ENCODE assay signal across 16 mouse cellular contexts in genomic region chr12:92915203-92915602, GRCm38 (mm10).
"Had no signal": no experiment of that assay in that cellular context is flagged by ENCODE, and none has a peak within 500 bp of the region (broad histone marks: within the 10 kb centered on the region; RNA-seq: fewer than 3 reads in every experiment).

No protein-coding gene starts in this region.

- H3K9me3 ChIP-seq: midbrain, embryonic 10.5 days; midbrain, embryonic 12.5 days; neural tube, embryonic 12.5 days; stomach, embryonic 15.5 days had no signal

- H3K36me3 ChIP-seq: midbrain, embryonic 10.5 days; midbrain, embryonic 12.5 days; neural tube, embryonic 12.5 days; stomach, embryonic 15.5 days had no signal

- H3K4me3 ChIP-seq: midbrain, embryonic 10.5 days; midbrain, embryonic 12.5 days; myocyte; neural tube, embryonic 12.5 days; stomach, embryonic 15.5 days had no signal

- H3K4me2 ChIP-seq: lung, embryonic 14.5 days; midbrain, embryonic 12.5 days; neural tube, embryonic 12.5 days; stomach, embryonic 15.5 days had no signal

- ATAC-seq: midbrain, embryonic 16.5 days had no signal

- H3K27ac ChIP-seq: midbrain, embryonic 10.5 days; midbrain, embryonic 12.5 days; neural tube, embryonic 12.5 days; stomach, embryonic 15.5 days; stomach, postnatal 0 days had no signal

- DNase-seq: lung, adult 18-20 months; lung, embryonic 14.5 days; lung, postnatal 10 days; lung, postnatal 4 days; midbrain, embryonic 14.5 days; right cerebral cortex, postnatal 14 days; thymus, adult 2 months; thymus, postnatal 14 days; thymus, postnatal 36 days had no signal

- H3K27me3 ChIP-seq: midbrain, embryonic 12.5 days; neural tube, embryonic 12.5 days; stomach, embryonic 15.5 days had no signal

- H3K9ac ChIP-seq: lung, embryonic 14.5 days; midbrain, embryonic 12.5 days; neural tube, embryonic 12.5 days; stomach, embryonic 15.5 days had no signal

- H3K4me1 ChIP-seq: midbrain, embryonic 12.5 days; neural tube, embryonic 12.5 days; stomach, embryonic 15.5 days had no signal
